Mouse (Mus musculus): ENCODE results near the gene Col6a1. TPM values are rescaled to one million over a fixed set of nuclear protein-coding genes. Genes with fewer than 3 reads are reported as not detected.

Col6a1 gene
- polyA plus RNA-seq, 1 experiment from 2014 or later: 38.1 TPM

DNA sequence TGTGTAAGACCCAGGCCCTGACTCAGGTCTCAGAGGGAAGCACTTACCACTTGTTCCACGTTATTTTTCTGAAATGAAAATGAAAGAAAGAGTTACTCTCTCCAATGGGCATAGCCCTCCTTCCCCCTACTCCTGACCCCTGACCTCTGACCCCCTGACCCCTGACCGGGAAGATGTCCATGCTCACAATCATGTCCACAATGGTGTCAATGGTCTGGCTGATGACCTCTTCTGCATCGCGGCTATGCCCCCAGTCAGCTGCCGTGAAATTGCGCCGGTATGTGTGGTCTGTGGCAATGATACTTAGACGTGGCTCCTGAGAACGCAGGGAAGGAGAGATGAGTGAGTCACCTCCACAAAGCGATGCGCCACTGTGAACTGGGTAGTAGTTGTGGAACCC is 4.8 kb downstream of the Col6a1 start:
- H3K9me3 ChIP-seq (ENCODE audit: control insufficient read depth, low read length): no peaks in the 10 kb centered on the region
- ATAC-seq (ENCODE audit: low FRiP score, low TSS enrichment): no peak
- no peak overlapping the region for H3K9ac ChIP-seq (ENCODE audit: low read depth, low read length)
- no peaks in the 10 kb centered on the region for H3K27me3 ChIP-seq (ENCODE audit: control insufficient read depth, insufficient read depth, low read length)
- H3K27ac ChIP-seq (ENCODE audit: low read depth, low read length): no peak overlapping the region
- no peaks in the 10 kb centered on the region for H3K4me1 ChIP-seq (ENCODE audit: control insufficient read depth, insufficient read depth, low read length)
- no peak overlapping the region for H3K4me3 ChIP-seq (ENCODE audit: low read length)
- no peak overlapping the region for H3K4me2 ChIP-seq (replicated peaks; ENCODE audit: low read depth, low read length)
- 81% methylated on average over 11 of the region's 11 CpGs for WGBS
- peaks cover 20% of the 10 kb centered on the region; the same call in 1 of the 2 replicates for H3K36me3 ChIP-seq (ENCODE audit: control insufficient read depth, insufficient read depth, low read length)

DNA sequence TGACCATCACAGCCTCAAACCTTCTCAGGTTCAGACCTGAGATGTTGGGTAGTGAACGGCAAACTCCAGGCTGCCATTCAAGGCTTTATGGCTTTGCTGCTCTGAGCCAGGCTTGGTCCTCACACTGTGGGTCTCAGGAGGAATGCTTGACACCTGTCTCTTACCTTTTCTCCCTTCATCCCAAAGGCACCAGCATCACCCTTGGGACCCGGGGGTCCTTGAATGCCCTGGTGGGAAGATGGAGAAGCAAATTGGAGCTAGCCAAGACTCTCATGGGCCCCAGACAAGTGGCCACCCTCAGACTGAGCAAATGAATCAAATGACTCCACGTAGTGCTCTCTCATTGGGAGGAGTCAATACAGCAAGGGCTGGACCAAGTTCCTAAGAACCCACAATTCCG is 8.3 kb downstream of the Col6a1 start:
- no peak for ATAC-seq (ENCODE audit: low FRiP score, low TSS enrichment)
- H3K36me3 ChIP-seq (ENCODE audit: control insufficient read depth, insufficient read depth, low read length): peaks cover 21% of the 10 kb centered on the region; the same call in 1 of the 2 replicates
- no peak overlapping the region for H3K4me2 ChIP-seq (replicated peaks; ENCODE audit: low read depth, low read length)
- no peaks in the 10 kb centered on the region for H3K4me1 ChIP-seq (ENCODE audit: control insufficient read depth, insufficient read depth, low read length)
- no peak overlapping the region for H3K9ac ChIP-seq (ENCODE audit: low read depth, low read length)
- no peaks in the 10 kb centered on the region for H3K9me3 ChIP-seq (ENCODE audit: control insufficient read depth, low read length)
- no peak overlapping the region for H3K4me3 ChIP-seq (ENCODE audit: low read length)
- WGBS: 92% methylated on average over 4 of the region's 4 CpGs
- no peak overlapping the region for H3K27ac ChIP-seq (ENCODE audit: low read depth, low read length)
- no peaks in the 10 kb centered on the region for H3K27me3 ChIP-seq (ENCODE audit: control insufficient read depth, insufficient read depth, low read length)

DNA sequence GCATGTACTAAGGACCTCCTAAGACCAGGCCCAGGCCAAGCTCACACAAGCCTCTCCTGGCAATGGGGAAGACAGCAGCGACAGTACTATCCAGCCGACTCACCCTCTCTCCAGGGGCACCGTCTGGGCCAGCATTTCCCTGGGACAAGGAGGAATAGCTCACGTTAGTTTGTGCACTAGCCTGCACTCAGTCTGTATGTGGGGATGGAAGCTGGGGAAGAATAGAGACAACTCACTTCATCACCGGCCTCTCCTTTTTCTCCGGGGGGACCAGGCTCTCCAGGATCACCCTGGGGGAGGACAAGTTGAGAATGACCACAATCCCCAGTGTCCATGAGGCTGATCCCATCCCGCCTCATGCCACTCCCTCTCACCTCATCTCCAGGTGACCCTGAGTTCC is 8.9 kb downstream of the Col6a1 start:
- H3K9me3 ChIP-seq (ENCODE audit: control insufficient read depth, low read length): no peaks in the 10 kb centered on the region
- H3K4me3 ChIP-seq (ENCODE audit: low read length): no peak overlapping the region
- H3K4me1 ChIP-seq (ENCODE audit: control insufficient read depth, insufficient read depth, low read length): no peaks in the 10 kb centered on the region
- 92% methylated on average over 7 of the region's 7 CpGs for WGBS
- no peak for ATAC-seq (ENCODE audit: low FRiP score, low TSS enrichment)
- H3K36me3 ChIP-seq (ENCODE audit: control insufficient read depth, insufficient read depth, low read length): peaks cover 20% of the 10 kb centered on the region; the same call in 1 of the 2 replicates
- no peak overlapping the region for H3K27ac ChIP-seq (ENCODE audit: low read depth, low read length)
- H3K27me3 ChIP-seq (ENCODE audit: control insufficient read depth, insufficient read depth, low read length): no peaks in the 10 kb centered on the region
- no peak overlapping the region for H3K4me2 ChIP-seq (replicated peaks; ENCODE audit: low read depth, low read length)
- H3K9ac ChIP-seq (ENCODE audit: low read depth, low read length): no peak overlapping the region

DNA sequence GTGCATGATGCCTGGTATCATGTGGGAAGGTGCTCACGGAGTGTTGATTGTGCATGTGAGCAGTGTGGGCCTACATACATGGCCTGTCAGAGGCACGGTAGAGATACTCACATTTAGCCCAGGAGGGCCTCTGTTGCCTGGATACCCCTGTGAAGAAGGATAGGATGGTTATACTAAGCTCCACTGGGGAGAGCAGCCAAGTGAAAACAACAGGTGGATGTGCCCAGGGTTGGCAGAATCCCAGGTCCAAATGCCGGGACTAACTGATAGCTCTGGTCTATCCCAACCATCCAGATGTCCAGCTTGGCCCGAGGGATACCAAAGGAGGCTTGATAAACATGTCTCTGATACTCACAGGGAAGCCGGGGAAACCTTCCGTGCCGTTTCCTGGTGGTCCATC is 11.7 kb downstream of the Col6a1 start:
- no peaks in the 10 kb centered on the region for H3K27me3 ChIP-seq (ENCODE audit: control insufficient read depth, insufficient read depth, low read length)
- H3K4me2 ChIP-seq (replicated peaks; ENCODE audit: low read depth, low read length): no peak overlapping the region
- H3K9ac ChIP-seq (ENCODE audit: low read depth, low read length): no peak overlapping the region
- no peak overlapping the region for H3K4me3 ChIP-seq (ENCODE audit: low read length)
- peaks cover 14% of the 10 kb centered on the region; the same call in 1 of the 2 replicates for H3K36me3 ChIP-seq (ENCODE audit: control insufficient read depth, insufficient read depth, low read length)
- H3K27ac ChIP-seq (ENCODE audit: low read depth, low read length): no peak overlapping the region
- H3K4me1 ChIP-seq (ENCODE audit: control insufficient read depth, insufficient read depth, low read length): no peaks in the 10 kb centered on the region
- WGBS: 90% methylated on average over 7 of the region's 7 CpGs
- no peaks in the 10 kb centered on the region for H3K9me3 ChIP-seq (ENCODE audit: control insufficient read depth, low read length)
- no peak for ATAC-seq (ENCODE audit: low FRiP score, low TSS enrichment)

DNA sequence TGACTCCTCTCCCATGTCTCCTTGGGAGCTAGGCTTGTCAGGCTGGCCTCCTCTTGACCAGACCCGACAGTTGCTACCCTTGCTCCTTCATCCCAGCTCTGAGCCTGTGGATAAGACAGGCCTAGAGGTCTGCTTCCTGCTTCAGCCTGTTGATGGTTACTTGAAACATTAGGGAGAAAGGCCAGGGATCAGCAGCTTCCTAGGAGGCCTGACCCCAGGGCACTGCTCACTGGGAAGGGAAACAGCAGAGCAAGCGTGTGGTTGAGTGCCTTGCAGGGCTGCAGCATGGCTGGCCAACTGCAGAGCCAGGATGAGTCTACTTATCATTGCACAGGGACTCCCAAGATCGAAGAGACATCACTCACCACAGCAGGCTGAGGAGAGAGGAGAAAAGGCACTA is 13.5 kb downstream of the Col6a1 start:
- Histone ChIP-seq H3K9ac (ENCODE audit: low read depth, low read length) (no peak overlapping the region), H3K4me2 (replicated peaks; ENCODE audit: low read depth, low read length) (no peak overlapping the region), H3K27me3 (ENCODE audit: control insufficient read depth, insufficient read depth, low read length) (no peaks in the 10 kb centered on the region), H3K9me3 (ENCODE audit: control insufficient read depth, low read length) (no peaks in the 10 kb centered on the region), H3K4me3 (ENCODE audit: low read length) (no peak overlapping the region), H3K4me1 (ENCODE audit: control insufficient read depth, insufficient read depth, low read length) (no peaks in the 10 kb centered on the region), H3K36me3 (ENCODE audit: control insufficient read depth, insufficient read depth, low read length) (peaks cover 11% of the 10 kb centered on the region; the same call in 1 of the 2 replicates), H3K27ac (ENCODE audit: low read depth, low read length) (no peak overlapping the region)
- no peak for ATAC-seq (ENCODE audit: low FRiP score, low TSS enrichment)
- 80% methylated on average over 3 of the region's 3 CpGs for WGBS

DNA sequence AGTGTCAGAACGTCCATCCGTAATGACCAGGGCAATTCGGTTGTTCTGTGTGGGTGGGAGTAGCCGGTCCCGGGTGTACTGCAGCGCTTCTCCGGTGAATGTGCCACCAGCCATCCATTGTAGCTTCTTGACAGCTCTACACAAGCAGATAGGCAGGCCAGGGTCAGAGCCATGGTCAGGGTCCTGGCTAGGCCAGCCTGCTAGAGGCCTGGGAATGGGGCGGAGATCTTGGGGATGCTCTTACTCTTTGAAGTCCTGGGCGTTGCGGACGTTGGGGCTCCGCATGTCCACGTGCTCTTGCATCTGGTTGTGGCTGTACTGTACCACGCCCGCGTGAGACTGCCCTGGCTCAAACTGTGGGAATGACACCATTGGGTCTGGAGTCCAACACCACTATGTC is 14.6 kb downstream of the Col6a1 start:
- Histone ChIP-seq H3K4me3 (ENCODE audit: low read length) (no peak overlapping the region), H3K9ac (ENCODE audit: low read depth, low read length) (no peak overlapping the region), H3K27ac (ENCODE audit: low read depth, low read length) (no peak overlapping the region), H3K9me3 (ENCODE audit: control insufficient read depth, low read length) (no peaks in the 10 kb centered on the region), H3K27me3 (ENCODE audit: control insufficient read depth, insufficient read depth, low read length) (no peaks in the 10 kb centered on the region), H3K4me1 (ENCODE audit: control insufficient read depth, insufficient read depth, low read length) (no peaks in the 10 kb centered on the region), H3K4me2 (replicated peaks; ENCODE audit: low read depth, low read length) (no peak overlapping the region), H3K36me3 (ENCODE audit: control insufficient read depth, insufficient read depth, low read length) (peaks cover 8% of the 10 kb centered on the region; the same call in 1 of the 2 replicates)
- WGBS: 91% methylated on average over 16 of the region's 16 CpGs
- no peak for ATAC-seq (ENCODE audit: low FRiP score, low TSS enrichment)

DNA sequence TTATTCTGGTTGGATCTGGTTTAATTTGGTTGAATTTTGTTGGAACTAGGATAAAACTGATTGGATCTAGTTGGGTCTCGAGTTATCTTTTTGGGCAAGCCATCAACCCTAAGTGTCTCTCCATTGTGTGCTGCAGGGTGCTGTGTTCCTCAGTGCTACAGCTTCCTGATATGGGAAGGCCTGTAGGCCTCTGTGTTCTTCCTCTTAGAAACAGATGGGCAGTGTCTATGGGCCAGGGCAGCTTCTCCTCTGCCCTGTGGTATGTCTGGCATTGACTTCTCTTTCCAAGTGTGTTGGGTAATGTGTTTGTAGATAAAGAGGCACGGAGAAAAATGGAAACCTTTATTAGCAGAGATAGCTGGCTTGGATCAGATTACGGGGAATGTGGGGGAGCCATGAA is 17.5 kb downstream of the Col6a1 start:
- 85% methylated on average over 3 of the region's 3 CpGs for WGBS
- Histone ChIP-seq H3K36me3 (ENCODE audit: control insufficient read depth, insufficient read depth, low read length) (peaks cover 2% of the 10 kb centered on the region; the same call in 1 of the 2 replicates), H3K4me2 (replicated peaks; ENCODE audit: low read depth, low read length) (no peak overlapping the region), H3K27me3 (ENCODE audit: control insufficient read depth, insufficient read depth, low read length) (no peaks in the 10 kb centered on the region), H3K9me3 (ENCODE audit: control insufficient read depth, low read length) (no peaks in the 10 kb centered on the region), H3K4me1 (ENCODE audit: control insufficient read depth, insufficient read depth, low read length) (no peaks in the 10 kb centered on the region), H3K27ac (ENCODE audit: low read depth, low read length) (no peak overlapping the region), H3K4me3 (ENCODE audit: low read length) (no peak overlapping the region), H3K9ac (ENCODE audit: low read depth, low read length) (no peak overlapping the region)
- ATAC-seq (ENCODE audit: low FRiP score, low TSS enrichment): no peak

DNA sequence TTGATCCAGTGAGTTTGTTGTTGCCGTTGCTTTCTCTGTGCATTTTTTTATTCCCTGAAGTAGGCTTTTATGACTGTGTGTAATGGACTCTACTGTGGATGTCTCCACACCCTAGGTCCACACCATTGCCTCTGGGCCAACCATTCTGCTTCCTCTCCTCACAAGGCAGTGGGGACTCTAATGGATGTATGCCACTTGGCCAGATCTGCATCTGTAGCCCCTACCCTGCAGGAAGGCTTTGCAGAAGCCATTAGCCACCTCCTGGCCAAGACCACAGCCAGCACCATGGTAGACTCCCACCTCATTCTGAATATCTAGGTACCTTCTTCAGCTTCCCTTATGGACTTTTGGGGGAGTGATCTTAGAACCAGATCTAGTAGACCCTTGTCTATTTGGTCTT is 18.4 kb downstream of the Col6a1 start:
- whole genome bisulfite sequencing: 72% methylated on average over 1 of the region's 1 CpGs
- ATAC-seq (ENCODE audit: low FRiP score, low TSS enrichment): no peak
- H3K4me1 ChIP-seq (ENCODE audit: control insufficient read depth, insufficient read depth, low read length): no peaks in the 10 kb centered on the region

DNA sequence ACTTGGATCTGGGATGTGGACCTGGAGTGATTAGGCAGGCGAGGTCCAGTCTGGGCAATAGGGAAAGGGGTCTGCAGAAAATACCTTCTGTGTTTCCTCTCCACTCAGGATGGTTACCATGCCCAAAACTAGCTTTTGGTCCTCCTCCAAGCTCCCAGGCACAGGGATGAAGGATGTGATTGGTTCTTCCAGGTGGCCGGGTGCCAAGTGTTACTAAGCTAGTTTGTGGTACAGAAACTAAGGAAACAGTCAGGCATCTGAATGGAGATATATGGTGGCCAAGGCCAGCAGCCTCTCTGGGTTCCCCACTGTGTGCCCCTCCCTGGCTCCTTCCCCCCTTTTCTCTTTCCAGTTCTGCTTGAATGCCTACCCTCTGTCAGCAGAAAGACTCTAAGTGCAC is 19.0 kb downstream of the Col6a1 start:
- H3K4me3 ChIP-seq (ENCODE audit: low read length): no peak overlapping the region
- H3K36me3 ChIP-seq (ENCODE audit: control insufficient read depth, insufficient read depth, low read length): peaks cover 2% of the 10 kb centered on the region; the same call in 1 of the 2 replicates
- ATAC-seq (ENCODE audit: low FRiP score, low TSS enrichment): no peak
- H3K9ac ChIP-seq (ENCODE audit: low read depth, low read length): no peak overlapping the region
- H3K9me3 ChIP-seq (ENCODE audit: control insufficient read depth, low read length): no peaks in the 10 kb centered on the region
- H3K27ac ChIP-seq (ENCODE audit: low read depth, low read length): no peak overlapping the region
- 76% methylated on average over 2 of the region's 2 CpGs for WGBS
- H3K4me2 ChIP-seq (replicated peaks; ENCODE audit: low read depth, low read length): no peak overlapping the region
- H3K4me1 ChIP-seq (ENCODE audit: control insufficient read depth, insufficient read depth, low read length): no peaks in the 10 kb centered on the region
- no peaks in the 10 kb centered on the region for H3K27me3 ChIP-seq (ENCODE audit: control insufficient read depth, insufficient read depth, low read length)

More for the DNA sequence above, 18.4 kb downstream of the Col6a1 start:
- Histone ChIP-seq H3K4me2 (replicated peaks; ENCODE audit: low read depth, low read length) (no peak overlapping the region), H3K4me3 (ENCODE audit: low read length) (no peak overlapping the region), H3K27me3 (ENCODE audit: control insufficient read depth, insufficient read depth, low read length) (no peaks in the 10 kb centered on the region), H3K36me3 (ENCODE audit: control insufficient read depth, insufficient read depth, low read length) (peaks cover 2% of the 10 kb centered on the region; the same call in 1 of the 2 replicates), H3K27ac (ENCODE audit: low read depth, low read length) (no peak overlapping the region), H3K9ac (ENCODE audit: low read depth, low read length) (no peak overlapping the region), H3K9me3 (ENCODE audit: control insufficient read depth, low read length) (no peaks in the 10 kb centered on the region)

Data from kidney, embryonic 14.5 days (tissue).